Mouse (Mus musculus) gastrocnemius, postnatal 36 days (tissue): ENCODE data around the gene Ago4. TPM values are rescaled to one million over a fixed set of nuclear protein-coding genes. Genes with fewer than 3 reads are reported as not detected.

Source experiments
- DNase-seq, 2 experiments: peaks; one replicate each; pipeline ENCODE4 v3.0.0; 2022
- intact Hi-C: fragments of 180-260 bp; cut with DNase I; formaldehyde crosslinking; loops from one replicate; pipeline ENCODE4 v1.15.1; 2025
- total RNA-seq, 2 experiments: library from RNA; stranded (reverse); gene quantifications; 2 replicates each; pipeline ENCODE4 v1.2.3; 2021

Gene Ago4
- total RNA-seq, 2 experiments from 2014 or later = 3.9 to 5.0 TPM

- DNase-seq = no peak
- intact Hi-C loops = no loop called here
Observed at GRCm38 (mm10) chr4:126532292-126532691, 980 bp downstream of the Ago4 start.

GRCm38 (mm10) chr4:126526828-126527227, 6.4 kb downstream of the Ago4 start:
- intact Hi-C loops = no loop called here

GRCm38 (mm10) chr4:126526164-126526563, 7.1 kb downstream of the Ago4 start:
- no peak for DNase-seq
- intact Hi-C loops = no loop called here

More at GRCm38 (mm10) chr4:126526828-126527227, 6.4 kb downstream of the Ago4 start:
- DNase-seq = no peak

- intact Hi-C loops = no loop called here
- DNase-seq = no peak
Observed at GRCm38 (mm10) chr4:126512308-126513066, 20.8 kb downstream of the Ago4 start.

GRCm38 (mm10) chr4:126511013-126511412, 22.3 kb downstream of the Ago4 start:
- no peak for DNase-seq
- intact Hi-C loops = no loop called here

GRCm38 (mm10) chr4:126509072-126509471, 24.2 kb downstream of the Ago4 start:
- intact Hi-C loops = no loop called here
- DNase-seq = no peak

- DNase-seq = no peak
- intact Hi-C loops = no loop called here
Observed at GRCm38 (mm10) chr4:126508110-126508899, 25.0 kb downstream of the Ago4 start.

- no peak for DNase-seq
- intact Hi-C loops = no loop called here
Observed at GRCm38 (mm10) chr4:126502977-126503309, 30.3 kb downstream of the Ago4 start.

- intact Hi-C loops = no loop called here
- DNase-seq = no peak
Observed at GRCm38 (mm10) chr4:126502141-126502976, 30.9 kb downstream of the Ago4 start.

GRCm38 (mm10) chr4:126498601-126499000, 34.7 kb downstream of the Ago4 start:
- intact Hi-C loops = no loop called here
- no peak for DNase-seq

- DNase-seq = no peak
- intact Hi-C loops = no loop called here
Observed at GRCm38 (mm10) chr4:126496963-126497362, 36.3 kb downstream of the Ago4 start.

GRCm38 (mm10) chr4:126495942-126496790, 37.1 kb downstream of the Ago4 start:
- DNase-seq = no peak
- intact Hi-C loops = no loop called here

GRCm38 (mm10) chr4:126495453-126495852, 37.8 kb downstream of the Ago4 start:
- no peak for DNase-seq
- intact Hi-C loops = no loop called here

- no peak for DNase-seq
- intact Hi-C loops = no loop called here
Observed at GRCm38 (mm10) chr4:126493416-126493815, 39.9 kb downstream of the Ago4 start.

GRCm38 (mm10) chr4:126491977-126492376, 41.3 kb downstream of the Ago4 start:
- no peak for DNase-seq
- intact Hi-C loops = no loop called here

- DNase-seq = no peak
- intact Hi-C loops = no loop called here
Observed at GRCm38 (mm10) chr4:126490726-126491125, 42.5 kb downstream of the Ago4 start.

GRCm38 (mm10) chr4:126489811-126490210, 43.5 kb downstream of the Ago4 start:
- no peak for DNase-seq
- intact Hi-C loops = no loop called here

GRCm38 (mm10) chr4:126486217-126486616, 47.1 kb downstream of the Ago4 start:
- intact Hi-C loops = no loop called here
- no peak for DNase-seq

- intact Hi-C loops = no loop called here
- DNase-seq = no peak
Observed at GRCm38 (mm10) chr4:126485065-126485464, 48.2 kb downstream of the Ago4 start.

GRCm38 (mm10) chr4:126483874-126484273, 49.4 kb downstream of the Ago4 start:
- intact Hi-C loops = no loop called here
- no peak for DNase-seq
